Mouse (Mus musculus): ENCODE data around the gene Eif2a. TPM values are rescaled to one million over a fixed set of nuclear protein-coding genes. Genes with fewer than 3 reads are reported as not detected.

Gene Eif2a
- polyA plus RNA-seq, 1 experiment from 2014 or later, result 76.2 TPM

DNA sequence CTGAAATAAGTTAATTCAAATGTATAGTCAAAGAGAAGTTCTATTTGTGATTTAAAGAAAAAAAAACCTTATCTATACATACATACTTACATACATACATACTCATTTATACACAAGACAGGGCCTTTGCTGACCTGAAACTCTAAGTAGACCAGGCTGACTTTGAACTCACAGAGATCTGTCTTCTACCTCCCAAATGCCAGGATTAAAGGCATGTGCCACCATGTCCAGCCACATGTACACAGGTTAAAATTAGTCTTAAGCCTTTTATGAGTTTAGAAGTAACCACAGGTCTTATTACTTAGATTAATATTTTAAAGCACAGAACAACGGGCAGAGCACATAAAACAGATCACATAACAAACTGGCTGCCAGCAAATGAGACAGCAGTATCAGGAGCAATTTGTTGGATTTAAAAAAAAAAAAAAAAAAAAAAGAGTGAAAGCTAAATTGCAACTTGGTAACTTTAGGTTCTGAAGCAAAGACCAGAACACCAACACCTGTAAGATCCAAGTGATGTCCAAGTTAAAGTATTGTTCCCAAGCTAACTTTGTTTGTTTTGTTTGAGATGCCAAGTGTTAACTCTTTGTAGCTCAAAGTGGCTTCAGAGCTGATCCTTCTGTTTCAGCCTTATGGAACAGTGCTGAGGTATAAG is 9.5 kb upstream of the Eif2a start:
- WGBS (ENCODE audit: missing documents), result 0% methylated on average over 1 of the region's 1 CpGs
- Histone ChIP-seq H3K36me3 (ENCODE audit: inconsistent target) (no peaks in the 10 kb centered on the region), H3K79me2 (ENCODE audit: inconsistent target) (no peaks in the 10 kb centered on the region), H3K27ac (peak overlapping the region; percentile 69), H3K4me3 (ENCODE audit: inconsistent target) (no peak overlapping the region)

DNA sequence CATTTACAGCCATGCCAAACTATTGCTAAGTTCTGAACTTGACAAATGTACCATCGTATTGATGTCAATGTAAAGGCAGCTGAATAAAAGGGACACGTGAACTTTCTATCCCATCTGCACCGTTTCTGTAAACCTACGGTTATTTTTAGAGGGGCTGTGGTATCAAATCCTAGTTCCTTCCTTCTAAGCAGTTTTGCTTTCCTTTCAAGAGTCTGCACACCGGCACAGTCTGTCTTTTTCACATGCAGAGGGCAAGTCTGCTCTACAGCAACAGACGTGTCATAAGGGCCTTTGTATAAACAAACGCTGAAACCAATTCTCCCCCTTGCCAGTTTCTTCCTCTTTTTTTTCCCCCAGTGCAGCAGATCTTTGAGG is 9.0 kb upstream of the Eif2a start:
- no peak overlapping the region for H3K4me3 ChIP-seq (ENCODE audit: inconsistent target)
- peak overlapping the region; percentile 69 for H3K27ac ChIP-seq
- no peaks in the 10 kb centered on the region for H3K36me3 ChIP-seq (ENCODE audit: inconsistent target)
- 0% methylated on average over 7 of the region's 7 CpGs for WGBS (ENCODE audit: missing documents)
- peaks cover 1% of the 10 kb centered on the region; the same call in 1 of the 2 replicates for H3K79me2 ChIP-seq (ENCODE audit: inconsistent target)

DNA sequence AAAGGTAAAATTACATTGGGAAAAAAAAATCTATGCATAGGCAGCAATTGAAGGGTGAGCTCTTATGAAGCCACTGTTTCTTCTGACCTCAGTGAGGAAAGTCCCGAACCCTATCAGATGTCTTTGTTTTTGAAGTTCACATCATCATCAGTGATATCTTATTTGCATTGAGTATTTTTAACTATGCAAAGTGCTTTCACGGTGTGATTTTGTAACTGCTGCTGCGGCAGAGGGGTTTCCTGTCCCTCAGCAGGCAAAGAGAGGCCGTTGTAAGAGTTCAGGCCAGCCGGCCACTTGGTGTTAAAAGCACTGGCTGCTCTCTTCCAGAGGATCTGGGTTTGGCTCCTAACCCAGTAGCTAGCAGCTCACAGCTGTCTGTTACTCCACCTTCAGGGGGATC is 8.4 kb upstream of the Eif2a start:
- 0 out of 2 replicates have a peak, but pooled peaks cover under 1% of the 10 kb centered on the region for H3K36me3 ChIP-seq (ENCODE audit: inconsistent target)
- 11% methylated on average over 5 of the region's 5 CpGs for WGBS (ENCODE audit: missing documents)
- H3K79me2 ChIP-seq (ENCODE audit: inconsistent target), result peaks cover 8% of the 10 kb centered on the region
- H3K4me3 ChIP-seq (ENCODE audit: inconsistent target), result no peak overlapping the region
- peak overlapping the region; percentile 69 for H3K27ac ChIP-seq

DNA sequence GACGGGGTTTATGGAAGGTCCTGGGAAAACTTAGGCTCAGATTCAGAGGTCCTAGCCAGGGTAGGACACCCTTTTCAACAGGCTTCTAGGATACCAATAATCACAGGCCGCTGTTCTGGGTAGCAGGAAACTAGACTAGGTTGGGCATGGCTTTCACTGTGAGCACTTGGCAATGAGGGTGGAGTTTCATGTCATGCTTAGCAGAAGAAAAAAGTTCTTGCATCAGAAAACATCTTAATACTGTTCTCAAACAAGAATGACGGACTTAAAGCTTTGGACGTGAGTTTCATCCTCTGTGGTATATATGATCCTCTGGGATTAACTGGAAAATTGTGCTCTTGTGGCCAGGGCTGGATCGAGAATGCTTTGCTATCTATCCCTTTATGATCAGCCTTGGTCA is 7.8 kb upstream of the Eif2a start:
- 66% methylated on average over 5 of the region's 5 CpGs for WGBS (ENCODE audit: missing documents)
- Histone ChIP-seq H3K27ac (peak overlapping the region; percentile 69), H3K36me3 (ENCODE audit: inconsistent target) (0 out of 2 replicates have a peak, but pooled peaks cover 6% of the 10 kb centered on the region), H3K79me2 (ENCODE audit: inconsistent target) (peaks cover 13% of the 10 kb centered on the region), H3K4me3 (ENCODE audit: inconsistent target) (no peak overlapping the region)

DNA sequence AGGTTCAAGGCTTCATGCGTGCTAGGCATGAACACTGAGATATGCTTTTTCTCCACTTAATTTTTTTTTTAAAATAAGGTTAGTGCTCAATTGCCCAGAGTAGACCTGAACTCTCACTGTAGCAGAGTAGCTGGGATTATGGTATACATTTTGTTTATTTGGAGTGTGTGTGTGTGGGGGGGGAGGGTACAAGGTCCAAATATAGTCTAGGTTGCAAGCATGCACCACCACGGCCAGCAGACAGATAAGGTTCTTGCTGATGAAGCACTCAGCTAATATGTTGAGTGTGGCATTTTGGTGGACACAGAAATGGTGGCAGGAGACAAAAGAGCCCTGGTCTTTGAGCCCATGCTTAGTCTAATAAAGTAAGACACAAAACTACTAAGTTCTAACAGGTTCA is 6.7 kb upstream of the Eif2a start:
- 92% methylated on average over 2 of the region's 2 CpGs for WGBS (ENCODE audit: missing documents)
- H3K27ac ChIP-seq, result no peak overlapping the region; the same call in 1 of the 2 replicates
- no peak overlapping the region for H3K4me3 ChIP-seq (ENCODE audit: inconsistent target)

DNA sequence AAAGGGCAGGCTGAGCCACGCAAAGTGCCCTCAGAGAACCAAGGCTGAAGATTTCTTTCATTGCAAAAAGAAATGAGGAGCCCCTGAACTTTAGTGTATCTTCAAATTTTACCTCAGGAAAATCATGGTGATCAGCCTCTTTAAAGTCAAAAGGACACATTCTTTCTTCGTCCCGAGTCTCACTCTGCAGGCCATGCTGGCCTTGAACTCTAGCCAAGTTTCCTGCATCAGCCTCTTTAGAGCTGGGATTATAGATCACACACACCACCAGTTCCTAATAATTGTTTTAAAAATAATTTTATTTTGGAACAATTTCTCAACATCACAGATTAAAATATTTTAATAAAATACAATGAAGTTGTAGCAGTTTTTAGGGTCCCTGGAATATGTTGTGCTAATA is 6.1 kb upstream of the Eif2a start:
- peaks cover 14% of the 10 kb centered on the region; the same call in 1 of the 2 replicates for H3K36me3 ChIP-seq (ENCODE audit: inconsistent target)
- H3K79me2 ChIP-seq (ENCODE audit: inconsistent target), result peaks cover 31% of the 10 kb centered on the region
- WGBS (ENCODE audit: missing documents), result 94% methylated on average over 3 of the region's 3 CpGs
- no peak overlapping the region for H3K4me3 ChIP-seq (ENCODE audit: inconsistent target)
- H3K27ac ChIP-seq, result peak overlapping the region; percentile 0; the same call in 1 of the 2 replicates

More for the DNA sequence above, 6.7 kb upstream of the Eif2a start:
- peaks cover 25% of the 10 kb centered on the region for H3K79me2 ChIP-seq (ENCODE audit: inconsistent target)
- peaks cover 14% of the 10 kb centered on the region; the same call in 1 of the 2 replicates for H3K36me3 ChIP-seq (ENCODE audit: inconsistent target)

DNA sequence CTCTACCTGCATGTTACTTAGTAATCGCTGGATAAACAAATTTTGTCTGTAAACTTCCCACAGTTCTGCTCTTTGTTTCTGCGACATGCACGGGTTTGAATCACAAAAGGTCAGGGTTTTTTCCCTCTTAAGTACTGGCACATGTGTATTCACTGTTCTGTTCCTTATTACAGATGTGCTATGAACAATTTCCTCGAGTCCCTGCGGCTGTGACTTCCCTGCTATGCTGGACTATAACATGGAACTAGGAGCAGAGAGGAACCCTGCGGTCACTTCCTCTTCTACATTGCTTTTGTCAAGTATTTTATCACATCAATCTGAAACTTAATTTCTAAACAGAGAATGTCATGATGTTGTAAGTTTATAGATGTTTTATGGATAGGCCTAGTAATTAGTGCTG is 5.3 kb upstream of the Eif2a start:
- Histone ChIP-seq H3K79me2 (ENCODE audit: inconsistent target) (peaks cover 38% of the 10 kb centered on the region), H3K4me3 (ENCODE audit: inconsistent target) (no peak overlapping the region), H3K27ac (peak overlapping the region; percentile 40), H3K36me3 (ENCODE audit: inconsistent target) (peaks cover 14% of the 10 kb centered on the region; the same call in 1 of the 2 replicates)
- 39% methylated on average over 6 of the region's 6 CpGs for WGBS (ENCODE audit: missing documents)

DNA sequence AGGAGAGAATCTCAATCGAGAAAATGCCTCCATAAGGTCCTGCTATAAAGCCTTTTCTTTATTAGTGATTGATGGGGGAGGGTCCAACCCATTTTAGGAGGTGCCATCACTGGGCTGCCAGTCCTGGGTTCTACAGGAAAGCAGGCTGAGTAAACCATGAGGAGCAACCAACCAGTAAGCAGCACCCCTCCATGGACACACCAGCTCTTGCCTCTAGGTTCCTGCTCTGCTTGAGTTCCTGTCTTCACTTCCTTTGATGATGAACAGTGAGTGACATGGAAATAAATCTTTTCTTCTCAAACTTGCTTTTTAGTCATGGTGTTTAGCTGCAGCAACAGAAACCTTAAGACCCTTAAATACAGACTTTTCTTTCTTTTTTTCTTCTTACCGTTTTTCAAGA is 4.3 kb upstream of the Eif2a start:
- H3K79me2 ChIP-seq (ENCODE audit: inconsistent target), result peaks cover 43% of the 10 kb centered on the region
- H3K4me3 ChIP-seq (ENCODE audit: inconsistent target), result no peak overlapping the region
- H3K27ac ChIP-seq, result no peak overlapping the region
- 89% methylated on average over 2 of the region's 2 CpGs for WGBS (ENCODE audit: missing documents)
- peaks cover 14% of the 10 kb centered on the region; the same call in 1 of the 2 replicates for H3K36me3 ChIP-seq (ENCODE audit: inconsistent target)

DNA sequence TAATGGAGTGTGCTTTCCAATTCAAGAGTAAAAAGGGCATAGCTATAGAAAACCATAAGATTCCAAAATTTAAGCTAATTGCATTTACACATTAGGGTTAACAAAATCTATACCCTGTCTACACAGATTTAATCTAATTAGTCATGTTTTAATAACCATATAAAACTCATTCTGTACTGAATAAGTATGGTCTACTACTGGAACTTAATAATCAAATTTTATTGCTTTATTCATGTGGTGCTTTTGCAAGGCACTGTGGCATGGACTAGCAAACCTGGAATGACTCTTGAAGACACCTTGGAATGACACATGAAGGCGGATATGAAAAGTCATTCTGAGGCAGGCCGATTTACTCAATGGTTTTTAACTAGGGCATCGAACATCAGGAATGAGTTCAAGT is 2.2 kb upstream of the Eif2a start:
- Histone ChIP-seq H3K79me2 (ENCODE audit: inconsistent target) (peaks cover 63% of the 10 kb centered on the region), H3K27ac (no peak overlapping the region), H3K4me3 (ENCODE audit: inconsistent target) (no peak overlapping the region), H3K36me3 (ENCODE audit: inconsistent target) (peaks cover 14% of the 10 kb centered on the region; the same call in 1 of the 2 replicates)
- WGBS (ENCODE audit: missing documents), result 100% methylated on average over 3 of the region's 3 CpGs

DNA sequence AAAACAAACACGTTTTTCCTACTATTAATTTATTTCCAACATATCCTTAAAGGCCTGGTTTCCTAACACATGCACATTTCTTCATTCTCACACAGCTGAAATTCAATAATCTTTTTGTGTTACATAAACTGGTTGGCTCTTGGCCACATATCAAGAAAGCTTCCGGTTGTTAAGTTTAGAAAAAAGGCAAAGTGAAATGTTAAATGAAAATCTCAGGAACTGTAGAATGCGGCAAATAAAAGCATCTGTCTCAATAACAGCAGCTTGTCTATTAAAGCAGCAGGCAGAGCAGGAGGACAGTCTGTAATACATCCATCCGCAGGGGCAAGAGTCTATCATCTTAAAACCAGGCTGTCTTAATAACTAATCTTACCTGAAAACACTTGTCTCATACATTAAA is 1.4 kb upstream of the Eif2a start:
- H3K4me3 ChIP-seq (ENCODE audit: inconsistent target), result peak overlapping the region; percentile 90
- peak overlapping the region; percentile 64 for H3K27ac ChIP-seq
- WGBS (ENCODE audit: missing documents), result 29% methylated on average over 4 of the region's 4 CpGs
- peaks cover 14% of the 10 kb centered on the region; the same call in 1 of the 2 replicates for H3K36me3 ChIP-seq (ENCODE audit: inconsistent target)
- peaks cover 72% of the 10 kb centered on the region for H3K79me2 ChIP-seq (ENCODE audit: inconsistent target)

DNA sequence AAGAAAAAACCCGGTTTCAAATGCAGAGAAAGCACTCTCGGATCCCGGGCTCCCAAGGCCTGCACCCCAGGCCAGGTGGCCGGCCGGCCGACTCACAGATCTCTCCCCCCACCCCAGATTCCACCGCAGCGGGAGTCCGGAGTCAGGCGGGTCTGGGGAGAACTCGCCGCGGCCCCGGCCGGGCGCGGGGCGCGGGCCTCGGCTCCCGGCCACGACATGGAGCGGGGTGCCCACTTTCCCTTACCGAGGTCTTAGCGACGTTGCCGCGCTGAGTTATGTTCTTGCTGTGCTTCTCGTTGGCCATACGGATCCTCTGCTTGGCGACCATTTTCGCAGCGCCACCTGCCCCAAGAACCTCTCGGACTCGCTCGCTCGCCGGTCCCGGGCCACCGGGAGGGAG is 455 bp upstream of the Eif2a start:
- H3K27ac ChIP-seq, result peak overlapping the region; percentile 64
- peak overlapping the region; percentile 90 for H3K4me3 ChIP-seq (ENCODE audit: inconsistent target)
- WGBS (ENCODE audit: missing documents), result 1% methylated on average over 40 of the region's 40 CpGs
- peaks cover 81% of the 10 kb centered on the region for H3K79me2 ChIP-seq (ENCODE audit: inconsistent target)
- peaks cover 14% of the 10 kb centered on the region; the same call in 1 of the 2 replicates for H3K36me3 ChIP-seq (ENCODE audit: inconsistent target)

DNA sequence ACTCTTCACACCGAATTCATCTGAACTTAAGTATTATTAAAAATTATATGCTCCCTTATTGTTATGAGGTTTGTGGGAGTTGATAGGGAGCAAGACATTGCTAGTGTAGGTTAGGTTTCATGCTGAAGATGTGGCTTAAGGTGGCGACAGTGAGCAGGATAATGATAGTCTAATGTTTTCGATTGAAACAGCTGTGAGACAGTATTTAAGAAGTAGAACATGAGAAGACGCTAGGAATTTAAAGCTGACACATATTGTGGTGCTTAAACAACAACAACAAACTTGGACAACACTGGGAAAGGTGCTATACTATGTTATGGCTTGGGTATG is 752 bp downstream of the Eif2a start:
- 7% methylated on average over 4 of the region's 4 CpGs for WGBS (ENCODE audit: missing documents)
- Histone ChIP-seq H3K36me3 (ENCODE audit: inconsistent target) (peaks cover 22% of the 10 kb centered on the region; the same call in 1 of the 2 replicates), H3K27ac (peak overlapping the region; percentile 36; the same call in 1 of the 2 replicates)

DNA sequence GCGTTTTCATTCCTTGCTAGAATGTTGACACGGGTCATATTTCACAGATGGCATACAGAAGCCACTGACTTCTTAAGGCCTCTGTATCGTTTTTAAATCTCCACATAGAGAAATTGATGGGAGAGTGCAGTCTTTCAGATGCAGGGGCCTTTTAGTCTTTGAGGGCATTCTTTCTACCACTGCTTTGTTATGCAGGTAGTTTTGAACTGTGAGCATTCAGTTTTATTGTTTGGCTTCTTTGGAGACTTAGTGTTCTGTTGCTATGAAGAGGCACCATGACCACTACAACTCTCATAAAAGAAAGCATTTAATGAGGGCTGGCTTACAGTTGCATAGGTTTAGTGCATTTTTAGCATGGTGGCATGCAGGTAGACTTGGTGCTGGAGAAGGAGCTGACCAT is 11.0 kb downstream of the Eif2a start:
- peaks cover 36% of the 10 kb centered on the region for H3K36me3 ChIP-seq (ENCODE audit: inconsistent target)

More for the DNA sequence above, 752 bp downstream of the Eif2a start:
- H3K79me2 ChIP-seq (ENCODE audit: inconsistent target), result peaks cover 93% of the 10 kb centered on the region
- H3K4me3 ChIP-seq (ENCODE audit: inconsistent target), result peak overlapping the region; percentile 89

DNA sequence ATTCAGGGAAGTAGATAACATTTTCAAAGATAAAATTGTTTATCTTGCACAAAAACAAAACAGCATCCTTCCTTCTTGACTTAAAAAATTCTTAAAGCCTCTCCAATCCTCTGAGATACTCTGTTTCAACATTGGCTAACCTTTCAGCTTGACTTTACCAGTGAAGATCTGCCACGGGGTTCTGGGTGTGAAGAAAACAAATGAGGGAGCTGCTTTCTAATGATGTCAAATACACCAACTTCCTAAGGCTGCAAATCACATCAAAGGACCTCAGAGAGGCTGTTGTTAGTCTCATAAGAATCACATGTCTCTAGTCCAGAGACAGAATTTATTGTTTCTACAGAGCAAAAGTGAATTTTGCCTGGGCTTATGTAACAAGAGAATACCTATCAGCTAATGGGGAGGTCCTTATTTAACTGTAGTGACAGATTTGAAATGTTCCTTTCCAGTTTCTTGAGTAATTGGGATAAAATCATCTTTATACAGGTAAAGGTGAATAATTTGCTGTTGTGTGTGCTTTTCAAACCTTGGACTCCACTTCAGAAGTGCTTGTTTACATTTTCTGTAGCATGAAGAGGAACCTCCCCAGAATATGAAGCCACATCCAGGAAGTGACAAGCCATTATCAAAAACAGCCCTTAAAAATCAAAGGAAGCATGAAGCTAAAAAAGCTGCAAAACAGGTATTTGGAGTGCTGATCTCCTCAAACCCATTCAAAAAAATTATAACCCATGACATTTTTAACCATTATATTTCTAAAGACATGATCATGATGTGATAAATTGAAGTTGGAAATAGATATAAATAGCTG is 26.6 kb downstream of the Eif2a start:
- no peak overlapping the region for H3K4me3 ChIP-seq (ENCODE audit: inconsistent target)
- H3K79me2 ChIP-seq (ENCODE audit: inconsistent target), result no peaks in the 10 kb centered on the region
- H3K36me3 ChIP-seq (ENCODE audit: inconsistent target), result peaks cover 23% of the 10 kb centered on the region
- H3K27ac ChIP-seq, result no peak overlapping the region
- WGBS (ENCODE audit: missing documents), result 82% methylated on average over 1 of the region's 1 CpGs

More for the DNA sequence above, 11.0 kb downstream of the Eif2a start:
- H3K4me3 ChIP-seq (ENCODE audit: inconsistent target), result no peak overlapping the region
- no peak overlapping the region for H3K27ac ChIP-seq
- peaks cover 13% of the 10 kb centered on the region; the same call in 1 of the 2 replicates for H3K79me2 ChIP-seq (ENCODE audit: inconsistent target)
- WGBS (ENCODE audit: missing documents), result 100% methylated on average over 3 of the region's 3 CpGs

DNA sequence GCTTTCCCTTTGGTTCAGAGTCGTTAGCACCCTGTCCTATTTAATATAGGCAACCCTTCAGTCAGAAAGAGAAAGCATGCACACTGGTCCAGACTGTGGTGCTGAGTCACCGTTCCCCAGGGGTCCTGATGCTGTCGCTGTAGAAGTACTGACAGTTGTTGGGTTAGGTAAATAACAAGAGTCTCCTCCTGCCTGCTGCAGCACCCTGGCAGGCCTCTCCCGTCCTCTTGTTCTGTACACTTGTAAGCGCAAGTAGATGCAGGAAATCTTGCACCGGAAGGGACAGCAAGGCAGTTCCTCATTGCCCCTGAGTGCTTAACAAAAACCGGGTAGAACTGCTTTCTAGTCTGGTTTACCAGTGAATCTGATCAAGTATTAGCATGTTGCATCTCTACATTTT is 31.0 kb downstream of the Eif2a start:
- Histone ChIP-seq H3K79me2 (ENCODE audit: inconsistent target) (no peaks in the 10 kb centered on the region), H3K27ac (peak overlapping the region; percentile 68), H3K36me3 (ENCODE audit: inconsistent target) (peaks cover 7% of the 10 kb centered on the region), H3K4me3 (ENCODE audit: inconsistent target) (no peak overlapping the region; the same call in 1 of the 2 replicates)
- 13% methylated on average over 7 of the region's 7 CpGs for WGBS (ENCODE audit: missing documents)
